Mouse (Mus musculus) CH12.LX (cell line): ENCODE measurements around the gene Meis2.

Experiments
- CHD1 ChIP-seq: IDR thresholded peaks from 2 replicates; pipeline ENCODE4 v1.6.1; 2012; ENCODE audit warnings: low read depth, low read length, improper control_type of control experiment, inconsistent platforms
- CHD2 ChIP-seq: IDR thresholded peaks from 2 replicates; pipeline ENCODE4 v1.6.1; 2011; ENCODE audit warnings: low read length, improper control_type of control experiment
- CTCF ChIP-seq, 2 experiments: IDR thresholded peaks in 1 of 2; conservative IDR thresholded peaks in 1 of 2; 2 replicates each; pipeline ENCODE4 v1.5.1; 2011 to 2012; ENCODE audit warnings: low read depth in 2 of 2, low read length in 2 of 2, improper control_type of control experiment in 1 of 2, inconsistent platforms in 1 of 2, mild to moderate bottlenecking in 1 of 2, moderate library complexity in 1 of 2
- ELF1 ChIP-seq: IDR thresholded peaks from 2 replicates; pipeline ENCODE4 v1.6.1; 2014; ENCODE audit warnings: low read depth, mild to moderate bottlenecking, inconsistent platforms, low read length, improper control_type of control experiment
- MXI1 ChIP-seq: IDR thresholded peaks from 2 replicates; pipeline ENCODE4 v1.6.1; 2011; ENCODE audit warnings: mild to moderate bottlenecking, low read depth, low read length, improper control_type of control experiment
- NRF1 ChIP-seq: IDR thresholded peaks from 2 replicates; pipeline ENCODE4 v1.6.1; 2014; ENCODE audit warnings: low read depth, mild to moderate bottlenecking, inconsistent platforms, low read length, improper control_type of control experiment, moderate library complexity
- ZKSCAN1 ChIP-seq: IDR thresholded peaks from 2 replicates; pipeline ENCODE4 v1.6.1; 2012; ENCODE audit warnings: low read depth, inconsistent platforms, low read length, improper control_type of control experiment, borderline replicate concordance

GRCm38 (mm10) chr2:116064521-116064920 is 1.1 kb downstream of the Meis2 start:
- no peak for TF ChIP-seq CHD1
- TF ChIP-seq CTCF (conservative IDR thresholded peaks at IDR 0.05 in 1 of 2, IDR thresholded peaks at IDR 0.05 in 1 of 2; ENCODE audit: low read depth in 2 of 2, low read length in 2 of 2) = no peak
- no peak for TF ChIP-seq ZKSCAN1
- TF ChIP-seq NRF1 = no peak
- TF ChIP-seq CHD2 = no peak
- no peak for TF ChIP-seq MXI1
- TF ChIP-seq ELF1 = no peak
